Mouse (Mus musculus): ENCODE data around the gene Fbxw24. TPM values are rescaled to one million over a fixed set of nuclear protein-coding genes. Genes with fewer than 3 reads are reported as not detected.
A peak's percentile ranks its signal among the peaks of the same experiment; 100 is the strongest.
"Not testable (repeated sequence)": the region's sequence is repeated elsewhere in the genome, so short reads cannot be mapped to it uniquely, and the experiment has no call there.

Fbxw24 gene
- total and polyA plus RNA-seq, 2 experiments = not detected

GRCm38 (mm10) chr9:109565546-109565945 is 60.3 kb downstream of the Fbxw24 start:
- Histone ChIP-seq H3K4me1 (ENCODE audit: control insufficient read depth, insufficient read depth, low read length) (peaks cover 6% of the 10 kb centered on the region), H3K36me3 (ENCODE audit: control insufficient read depth, insufficient read depth, low read length) (no peaks in the 10 kb centered on the region), H3K27ac (replicated peaks; ENCODE audit: insufficient read depth, low read depth, low read length) (no peak overlapping the region), H3K9ac (ENCODE audit: low read depth, low read length) (no peak overlapping the region), H3K4me3 (ENCODE audit: insufficient read depth, low read depth, low read length) (no peak overlapping the region), H3K27me3 (ENCODE audit: control insufficient read depth, insufficient read depth, low read length) (no peaks in the 10 kb centered on the region), H3K79me2 (ENCODE audit: control insufficient read depth, insufficient read depth, low read length) (no peaks in the 10 kb centered on the region)
- 7% methylated on average over 1 of the region's 1 CpGs for WGBS
- DNase-seq (ENCODE audit: extremely low read depth, low read depth, low spot score) = peak; percentile 58
- no peak for TF ChIP-seq CTCF (IDR thresholded peaks at IDR 0.05; ENCODE audit: low read depth, low read length)
- no peak for TF ChIP-seq POLR2A (IDR thresholded peaks at IDR 0.05; ENCODE audit: extremely low read depth, insufficient read depth, low read length)

GRCm38 (mm10) chr9:109562106-109562505 is 63.8 kb downstream of the Fbxw24 start:
- H3K4me1 ChIP-seq (ENCODE audit: control insufficient read depth, insufficient read depth, low read length); H3K4me3 ChIP-seq (ENCODE audit: insufficient read depth, low read depth, low read length); H3K27me3 ChIP-seq (ENCODE audit: control insufficient read depth, insufficient read depth, low read length); DNase-seq (ENCODE audit: extremely low read depth, low read depth, low spot score); H3K36me3 ChIP-seq (ENCODE audit: control insufficient read depth, insufficient read depth, low read length); H3K9ac ChIP-seq (ENCODE audit: low read depth, low read length); H3K79me2 ChIP-seq (ENCODE audit: control insufficient read depth, insufficient read depth, low read length); H3K27ac ChIP-seq (replicated peaks; ENCODE audit: insufficient read depth, low read depth, low read length): not testable (repeated sequence)

GRCm38 (mm10) chr9:109552483-109552882 is 73.4 kb downstream of the Fbxw24 start:
- Histone ChIP-seq H3K27ac (replicated peaks; ENCODE audit: insufficient read depth, low read depth, low read length) (no peak overlapping the region), H3K4me1 (ENCODE audit: control insufficient read depth, insufficient read depth, low read length) (no peaks in the 10 kb centered on the region), H3K36me3 (ENCODE audit: control insufficient read depth, insufficient read depth, low read length) (no peaks in the 10 kb centered on the region), H3K9ac (ENCODE audit: low read depth, low read length) (no peak overlapping the region), H3K4me3 (ENCODE audit: insufficient read depth, low read depth, low read length) (no peak overlapping the region), H3K79me2 (ENCODE audit: control insufficient read depth, insufficient read depth, low read length) (no peaks in the 10 kb centered on the region), H3K27me3 (ENCODE audit: control insufficient read depth, insufficient read depth, low read length) (no peaks in the 10 kb centered on the region)
- 80% methylated on average over 3 of the region's 3 CpGs for WGBS
- no peak for TF ChIP-seq POLR2A (IDR thresholded peaks at IDR 0.05; ENCODE audit: extremely low read depth, insufficient read depth, low read length)
- no peak for TF ChIP-seq CTCF (IDR thresholded peaks at IDR 0.05; ENCODE audit: low read depth, low read length)
- DNase-seq (ENCODE audit: extremely low read depth, low read depth, low spot score) = no peak

Other genes with a start within 250 kb of the Fbxw24 start
- not detected in 2 replicates for gene Fbxw22, start 221.8 kb downstream of the Fbxw24 start, total RNA-seq (2014; rRNA removed)
- gene Fbxw22, start 221.8 kb downstream of the Fbxw24 start, polyA plus RNA-seq (2012; rRNA removed) = not detected in 2 replicates
- gene Fbxw16, start 176.9 kb downstream of the Fbxw24 start, total RNA-seq (2014; rRNA removed) = not detected in 2 replicates
- gene Fbxw16, start 176.9 kb downstream of the Fbxw24 start, polyA plus RNA-seq (2012; rRNA removed) = not detected in 2 replicates
- not detected in 2 replicates for gene Fbxw19, start 130.2 kb downstream of the Fbxw24 start, total RNA-seq (2014; rRNA removed)
- gene Fbxw19, start 130.2 kb downstream of the Fbxw24 start, polyA plus RNA-seq (2012; rRNA removed) = not detected in 2 replicates
- not detected in 2 replicates for gene Fbxw15, start 57.8 kb downstream of the Fbxw24 start, total RNA-seq (2014; rRNA removed)
- not detected in 2 replicates for gene Fbxw15, start 57.8 kb downstream of the Fbxw24 start, polyA plus RNA-seq (2012; rRNA removed)
- gene Fbxw25, start 38.6 kb upstream of the Fbxw24 start, total RNA-seq (2014; rRNA removed) = not detected in 2 replicates
- gene Fbxw25, start 38.6 kb upstream of the Fbxw24 start, polyA plus RNA-seq (2012; rRNA removed) = not detected in 2 replicates
- gene Fbxw18, start 76.6 kb upstream of the Fbxw24 start, total RNA-seq (2014; rRNA removed) = not detected in 2 replicates
- not detected in 2 replicates for gene Fbxw18, start 76.6 kb upstream of the Fbxw24 start, polyA plus RNA-seq (2012; rRNA removed)
- not detected in 2 replicates for gene Fbxw26, start 120.0 kb upstream of the Fbxw24 start, total RNA-seq (2014; rRNA removed)
- not detected in 2 replicates for gene Fbxw26, start 120.0 kb upstream of the Fbxw24 start, polyA plus RNA-seq (2012; rRNA removed)
- gene Fbxw27, start 164.6 kb upstream of the Fbxw24 start, total RNA-seq (2014; rRNA removed) = not detected in 2 replicates
- not detected in 2 replicates for gene Fbxw27, start 164.6 kb upstream of the Fbxw24 start, polyA plus RNA-seq (2012; rRNA removed)
- not detected in 2 replicates for gene Spink8, start 186.2 kb upstream of the Fbxw24 start, total RNA-seq (2014; rRNA removed)
- gene Spink8, start 186.2 kb upstream of the Fbxw24 start, polyA plus RNA-seq (2012; rRNA removed) = not detected in 2 replicates
- 27.6 and 38.6 TPM in 2 replicates for gene Nme6, start 206.7 kb upstream of the Fbxw24 start, total RNA-seq (2014; rRNA removed)
- 30.1 and 44.5 TPM in 2 replicates for gene Nme6, start 206.7 kb upstream of the Fbxw24 start, polyA plus RNA-seq (2012; rRNA removed)
- gene Camp, start 223.6 kb upstream of the Fbxw24 start, total RNA-seq (2014; rRNA removed) = not detected in 2 replicates
- gene Camp, start 223.6 kb upstream of the Fbxw24 start, polyA plus RNA-seq (2012; rRNA removed) = 0.17 and 0.45 TPM in 2 replicates
- 0.92 and 2.1 TPM in 2 replicates for gene Cdc25a, start 249.5 kb upstream of the Fbxw24 start, total RNA-seq (2014; rRNA removed)
- gene Cdc25a, start 249.5 kb upstream of the Fbxw24 start, polyA plus RNA-seq (2012; rRNA removed) = 0.73 and 0.87 TPM in 2 replicates